Mouse (Mus musculus) heart, postnatal 10 days (tissue): ENCODE measurements at regions not wholly inside any gene's neighbourhood (a gene's known extent, or its start where the extent isn't known, plus 50 kb on each side); places are given as distances from the start of the nearest gene placed in this dataset.

ENCODE experiments used
- DNase-seq, 2 experiments: peaks; one replicate each; pipeline ENCODE4 v3.0.0; 2021
- intact Hi-C: fragments of 180-260 bp; cut with DNase I; formaldehyde crosslinking; loops from one replicate; pipeline ENCODE4 v1.15.1; 2025

DNA sequence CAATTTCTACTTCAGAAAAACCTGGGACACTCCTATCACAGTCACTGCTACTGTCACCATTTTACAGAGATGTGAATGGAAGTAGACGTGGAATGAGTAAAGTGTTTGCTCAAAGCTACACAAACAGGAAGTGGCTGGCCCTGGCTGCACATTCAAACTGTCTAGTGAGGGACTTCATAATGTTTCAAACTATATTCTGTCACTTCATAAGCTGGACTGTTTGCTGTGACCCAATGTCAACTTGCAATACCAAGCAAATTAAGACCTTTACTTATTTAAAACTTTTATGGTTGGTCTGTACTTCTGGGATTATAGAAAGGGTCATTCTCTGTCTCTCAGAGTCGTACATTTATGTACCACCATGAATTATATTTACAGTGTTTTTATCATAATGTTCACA lies 53.9 kb downstream of the Gm11361 start:
- no peak for DNase-seq
- intact Hi-C loops, result no loop called here

DNA sequence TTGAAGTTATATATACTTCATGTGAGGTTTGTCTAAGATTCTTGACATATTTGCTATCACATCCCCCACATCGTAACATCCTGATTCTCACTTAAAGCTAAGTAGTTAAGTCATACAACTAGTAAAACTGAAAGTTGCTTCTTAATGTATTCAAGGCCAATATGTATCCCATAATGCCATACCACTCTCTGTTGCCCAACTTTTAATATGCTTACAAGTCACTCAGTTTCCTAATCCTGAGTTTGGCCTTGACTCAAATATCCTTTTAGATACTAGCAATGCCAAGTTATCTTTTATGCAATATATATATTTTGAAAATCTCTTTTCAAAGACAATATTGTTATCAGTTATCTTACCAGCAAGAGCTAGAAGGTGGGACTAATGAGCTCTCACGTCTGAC lies 54.3 kb downstream of the Gm11361 start:
- no peak for DNase-seq
- intact Hi-C loops, result no loop called here

DNA sequence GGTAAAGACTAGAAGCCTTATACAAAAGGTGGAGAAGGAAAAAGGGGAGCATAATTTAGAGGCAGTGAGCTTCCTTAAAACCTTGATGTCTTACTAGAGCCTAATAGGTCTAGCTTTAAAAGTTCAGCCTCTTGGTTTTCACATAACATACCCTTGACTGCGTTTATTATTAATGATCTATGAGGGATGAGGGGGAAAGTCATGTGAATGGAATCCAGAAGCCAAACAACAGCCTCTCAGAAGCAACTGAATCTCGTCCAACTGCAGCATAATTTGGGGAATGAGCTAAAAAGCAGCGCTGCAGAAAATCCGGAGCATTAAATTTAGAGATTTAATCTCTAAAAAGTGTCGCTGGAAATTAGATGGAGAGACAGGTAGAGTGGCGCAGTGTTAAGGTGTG lies 54.8 kb downstream of the Gm11361 start:
- DNase-seq, result peak in 1 of 2 experiments; percentile 6
- intact Hi-C loops, result no loop called here

DNA sequence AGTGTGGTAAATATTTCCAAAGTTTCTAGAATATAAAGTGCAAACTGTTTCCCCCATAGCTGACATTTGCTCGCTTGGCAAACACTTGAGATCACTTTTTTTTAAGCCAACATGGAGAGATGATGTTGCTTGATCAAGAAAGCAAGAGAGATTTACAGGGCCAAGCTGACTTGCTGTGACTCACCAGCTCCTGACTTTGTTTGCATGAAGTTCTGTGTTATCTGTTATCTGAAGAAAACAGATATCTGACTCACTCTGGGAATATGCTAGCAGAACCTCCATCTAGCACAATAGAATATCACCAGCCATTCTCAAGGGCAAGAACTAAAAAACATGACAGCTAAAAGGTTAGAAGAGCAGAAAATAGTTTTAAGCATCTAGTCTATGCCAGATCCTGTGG lies 56.1 kb downstream of the Gm11361 start:
- DNase-seq, result no peak
- intact Hi-C loops, result no loop called here

DNA sequence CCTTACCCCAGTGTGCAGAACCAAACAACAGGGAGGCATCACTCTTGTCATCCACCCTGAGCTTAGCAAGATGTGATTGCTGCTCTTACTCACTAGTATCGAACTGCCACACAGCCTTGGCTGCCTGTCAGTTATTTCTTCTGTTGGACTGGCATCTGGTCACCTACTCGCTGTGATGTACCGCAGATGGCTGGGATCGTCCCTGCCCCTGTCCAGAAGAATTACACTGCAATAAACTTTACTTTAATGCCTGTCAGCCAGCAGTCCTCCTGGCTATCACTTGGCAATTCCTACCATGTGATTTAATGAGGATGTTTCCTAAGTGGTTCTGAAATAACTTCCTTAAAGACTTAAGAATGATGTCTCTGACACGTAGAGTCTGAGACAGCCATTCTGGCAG lies 57.7 kb downstream of the Gm11361 start:
- no peak for DNase-seq
- intact Hi-C loops, result no loop called here
